Mouse (Mus musculus): Measurements from ENCODE around the gene Fbxw11.

DNA sequence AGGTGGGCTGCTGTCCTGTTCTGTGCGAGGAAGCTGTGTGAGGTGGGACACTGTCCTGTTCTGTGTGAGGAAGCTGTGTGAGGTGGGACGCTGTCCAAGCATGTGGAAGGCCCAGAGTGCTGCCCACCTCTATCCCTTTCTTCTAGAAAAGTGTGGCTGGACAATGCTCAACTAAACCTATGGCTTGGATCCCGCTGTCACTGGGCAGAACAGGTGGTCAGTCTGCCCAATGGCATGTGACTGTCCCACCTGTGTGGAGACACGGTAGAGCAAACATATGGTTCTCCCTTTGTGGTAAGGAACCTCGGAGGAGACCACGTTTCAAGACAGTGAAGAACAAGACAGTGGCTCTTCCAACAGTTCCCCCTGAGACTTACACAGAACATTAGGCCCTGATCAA lies 14.6 kb upstream of the Fbxw11 start:
- TF ChIP-seq CTCF (IDR thresholded peaks at IDR 0.05; ENCODE audit: borderline replicate concordance, insufficient read depth, low read depth, low read length) (no peak), POLR2A (IDR thresholded peaks at IDR 0.05; ENCODE audit: borderline replicate concordance, insufficient read depth, low read length) (no peak)

Data from cerebellum, adult 2 months (tissue).